Mouse (Mus musculus) lung, adult 2 months (tissue): ENCODE results near the gene Cxcr2.

Experiments
- CTCF ChIP-seq: fragments of 200-500 bp; IDR thresholded peaks from 2 replicates; pipeline ENCODE4 v1.5.1; 2011; ENCODE audit warnings: mild to moderate bottlenecking, low read length, control low read depth; ENCODE audit not compliant: insufficient read depth
- POLR2A ChIP-seq: fragments of 200-500 bp; IDR thresholded peaks from 2 replicates; pipeline ENCODE4 v1.6.1; 2011; ENCODE audit warnings: low read depth, mild to moderate bottlenecking, control low read depth, low read length, borderline replicate concordance; ENCODE audit errors: extremely low read depth

- no peak for TF ChIP-seq CTCF
- TF ChIP-seq POLR2A: no peak
Measured at GRCm38 (mm10) chr1:74151091-74151490, 2.7 kb upstream of the Cxcr2 start.
